Mouse (Mus musculus) heart, embryonic 10.5 days (tissue): ENCODE measurements around the gene Zic4. TPM values are rescaled to one million over a fixed set of nuclear protein-coding genes. Genes with fewer than 3 reads are reported as not detected.
A peak's percentile ranks its signal among the peaks of the same experiment; 100 is the strongest.

Source experiments
- DNase-seq: peaks from one replicate; pipeline ENCODE4 v3.0.0-alpha.2; 2017; ENCODE audit warnings: low spot score
- H3K27ac ChIP-seq: fragments of 300-500 bp; sonication (generic); 2 replicates; pipeline ENCODE4 v1.5.1; 2016; ENCODE audit warnings: mild to moderate bottlenecking
- H3K27me3 ChIP-seq: fragments of 300-500 bp; sonication (generic); 2 replicates; pipeline ENCODE4 v1.6.1; 2016; ENCODE audit warnings: mild to moderate bottlenecking; ENCODE audit not compliant: poor library complexity, insufficient read depth, severe bottlenecking
- H3K36me3 ChIP-seq: fragments of 300-500 bp; sonication (generic); 2 replicates; pipeline ENCODE4 v1.6.1; 2016; ENCODE audit warnings: mild to moderate bottlenecking, moderate library complexity
- H3K4me1 ChIP-seq: fragments of 300-500 bp; sonication (generic); 2 replicates; pipeline ENCODE4 v1.6.1; 2016; ENCODE audit warnings: mild to moderate bottlenecking
- H3K4me3 ChIP-seq: fragments of 300-500 bp; sonication (generic); 2 replicates; pipeline ENCODE4 v1.5.1; 2016; ENCODE audit warnings: mild to moderate bottlenecking, moderate library complexity
- H3K9me3 ChIP-seq: fragments of 300-500 bp; sonication (generic); 2 replicates; pipeline ENCODE4 v1.6.1; 2016; ENCODE audit warnings: mild to moderate bottlenecking, moderate library complexity
- WGBS: fragments of 180-500 bp; shearing (Covaris S2); methylation state at CpG from one replicate; pipeline ENCODE4 v1.1.7; 2016; 5-methylcytosine and 5-hydroxymethylcytosine counted together
- polyA plus RNA-seq: library from polyadenylated mRNA; unstranded; fragments of >200 nt; fragmentation: Nextera tagmentation; extraction: Ambion mirVana; gene quantifications from 2 replicates; pipeline ENCODE4 v1.2.1, GENCODE M21; 2016

Gene Zic4
- 0.13 TPM in 1 of 2 replicates, not detected in the other for polyA plus RNA-seq

- H3K4me3 ChIP-seq: peak within 1 kb of the TSS; percentile 51
- under 1% methylated on average over 45 of the region's 45 CpGs for WGBS
- H3K27ac ChIP-seq: no peak within 1 kb of the TSS
- H3K9me3 ChIP-seq: no peaks in the 10 kb centered on the region
- peaks cover 24% of the 10 kb centered on the region for H3K4me1 ChIP-seq
- H3K27me3 ChIP-seq: peaks cover 99% of the 10 kb centered on the region
- peak; percentile 80 for DNase-seq
- no peaks in the 10 kb centered on the region for H3K36me3 ChIP-seq
Measured at GRCm38 (mm10) chr9:91361856-91362601, at the start of gene Zic4. Gene Zic4, plus strand, starts transcription at chr9:91362413.

GRCm38 (mm10) chr9:91347591-91347990, 14.6 kb upstream of the Zic4 start:
- H3K36me3 ChIP-seq: no peaks in the 10 kb centered on the region
- peaks cover 65% of the 10 kb centered on the region for H3K27me3 ChIP-seq
- WGBS: 51% methylated on average over 2 of the region's 2 CpGs
- DNase-seq: no peak
- H3K27ac ChIP-seq: no peak overlapping the region
- no peak overlapping the region for H3K4me3 ChIP-seq
- peaks cover 4% of the 10 kb centered on the region; the same call in 1 of the 2 replicates for H3K4me1 ChIP-seq
- H3K9me3 ChIP-seq: no peaks in the 10 kb centered on the region

- H3K4me1 ChIP-seq: peaks cover 4% of the 10 kb centered on the region; the same call in 1 of the 2 replicates
- DNase-seq: no peak
- no peaks in the 10 kb centered on the region for H3K36me3 ChIP-seq
- no peak overlapping the region for H3K4me3 ChIP-seq
- H3K27ac ChIP-seq: no peak overlapping the region
- 26% methylated on average over 1 of the region's 1 CpGs for WGBS
- H3K9me3 ChIP-seq: no peaks in the 10 kb centered on the region
- H3K27me3 ChIP-seq: peaks cover 76% of the 10 kb centered on the region
Measured at GRCm38 (mm10) chr9:91348746-91349145, 13.5 kb upstream of the Zic4 start.

- no peak for DNase-seq
- H3K27ac ChIP-seq: no peak overlapping the region
- no peaks in the 10 kb centered on the region for H3K36me3 ChIP-seq
- WGBS: under 1% methylated on average over 16 of the region's 16 CpGs
- H3K27me3 ChIP-seq: peaks cover 85% of the 10 kb centered on the region
- H3K4me3 ChIP-seq: no peak overlapping the region
- no peaks in the 10 kb centered on the region for H3K9me3 ChIP-seq
- peaks cover 4% of the 10 kb centered on the region; the same call in 1 of the 2 replicates for H3K4me1 ChIP-seq
Measured at GRCm38 (mm10) chr9:91350211-91350791, 11.9 kb upstream of the Zic4 start.

- H3K4me3 ChIP-seq: 0 out of 2 replicates have a peak overlapping the region, but pooled peaks have one; percentile 12
Measured at GRCm38 (mm10) chr9:91350861-91351291, 11.3 kb upstream of the Zic4 start.

GRCm38 (mm10) chr9:91351361-91351760, 10.9 kb upstream of the Zic4 start:
- Histone ChIP-seq H3K36me3 (no peaks in the 10 kb centered on the region), H3K4me3 (no peak overlapping the region), H3K27ac (no peak overlapping the region), H3K9me3 (no peaks in the 10 kb centered on the region), H3K4me1 (peaks cover 10% of the 10 kb centered on the region), H3K27me3 (peaks cover 93% of the 10 kb centered on the region)
- DNase-seq: no peak
- 3% methylated on average over 5 of the region's 5 CpGs for WGBS

More at GRCm38 (mm10) chr9:91350861-91351291, 11.3 kb upstream of the Zic4 start:
- Histone ChIP-seq H3K36me3 (no peaks in the 10 kb centered on the region), H3K27ac (no peak overlapping the region), H3K27me3 (peaks cover 91% of the 10 kb centered on the region), H3K9me3 (no peaks in the 10 kb centered on the region), H3K4me1 (peaks cover 9% of the 10 kb centered on the region)
- WGBS: 3% methylated on average over 14 of the region's 14 CpGs
- DNase-seq: no peak

GRCm38 (mm10) chr9:91351961-91352411, 10.2 kb upstream of the Zic4 start:
- H3K27ac ChIP-seq: no peak overlapping the region
- H3K4me3 ChIP-seq: no peak overlapping the region
- H3K4me1 ChIP-seq: peaks cover 10% of the 10 kb centered on the region
- DNase-seq: no peak
- peaks cover 98% of the 10 kb centered on the region for H3K27me3 ChIP-seq
- no peaks in the 10 kb centered on the region for H3K36me3 ChIP-seq
- WGBS: 1% methylated on average over 13 of the region's 13 CpGs
- H3K9me3 ChIP-seq: no peaks in the 10 kb centered on the region

- Histone ChIP-seq H3K27ac (no peak overlapping the region), H3K9me3 (no peaks in the 10 kb centered on the region), H3K4me1 (peaks cover 10% of the 10 kb centered on the region), H3K4me3 (no peak overlapping the region), H3K36me3 (no peaks in the 10 kb centered on the region), H3K27me3 (peaks cover 99% of the 10 kb centered on the region)
- WGBS: 1% methylated on average over 15 of the region's 15 CpGs
- DNase-seq: no peak
Measured at GRCm38 (mm10) chr9:91352786-91353185, 9.4 kb upstream of the Zic4 start.

GRCm38 (mm10) chr9:91353551-91354433, 8.4 kb upstream of the Zic4 start:
- Histone ChIP-seq H3K9me3 (no peaks in the 10 kb centered on the region), H3K4me1 (peaks cover 10% of the 10 kb centered on the region), H3K27ac (no peak overlapping the region), H3K27me3 (peaks cover 99% of the 10 kb centered on the region), H3K4me3 (no peak overlapping the region), H3K36me3 (no peaks in the 10 kb centered on the region)
- DNase-seq: no peak
- WGBS: 2% methylated on average over 37 of the region's 37 CpGs

GRCm38 (mm10) chr9:91354434-91355269, 7.6 kb upstream of the Zic4 start:
- H3K4me1 ChIP-seq: peaks cover 10% of the 10 kb centered on the region
- H3K36me3 ChIP-seq: no peaks in the 10 kb centered on the region
- no peaks in the 10 kb centered on the region for H3K9me3 ChIP-seq
- no peak for DNase-seq
- H3K27ac ChIP-seq: no peak overlapping the region
- peaks cover 98% of the 10 kb centered on the region for H3K27me3 ChIP-seq
- H3K4me3 ChIP-seq: no peak overlapping the region
- 3% methylated on average over 22 of the region's 22 CpGs for WGBS

- Histone ChIP-seq H3K36me3 (no peaks in the 10 kb centered on the region), H3K4me3 (peak overlapping the region; percentile 50), H3K4me1 (peaks cover 10% of the 10 kb centered on the region), H3K27me3 (peaks cover 98% of the 10 kb centered on the region), H3K9me3 (no peaks in the 10 kb centered on the region), H3K27ac (no peak overlapping the region)
- peak; percentile 69 for DNase-seq
- WGBS: 0% methylated on average over 7 of the region's 7 CpGs
Measured at GRCm38 (mm10) chr9:91355270-91355589, 7.0 kb upstream of the Zic4 start.
